Comparison of ENCODE assay signal across 13 mouse cellular contexts in genomic region chr14:102811022-102811421, GRCm38 (mm10).
DNase-seq lines count a peak whose midpoint lies in the region; ATAC-seq and TF ChIP-seq lines count a peak whose summit lies in the region.
"Had no signal": no experiment of that assay in that cellular context is flagged by ENCODE, and none has a peak within 500 bp of the region (broad histone marks: within the 10 kb centered on the region; RNA-seq: fewer than 3 reads in every experiment).

No protein-coding gene starts in this region.

- H3K27me3 ChIP-seq in embryonic facial prominence, embryonic 12.5 days = no peaks in the 10 kb centered on the region
- H3K27me3 ChIP-seq in embryonic facial prominence, embryonic 10.5 days (replicated peaks; ENCODE audit: low read depth, poor library complexity, severe bottlenecking) = no peaks in the 10 kb centered on the region
- no peaks in the 10 kb centered on the region for H3K27me3 ChIP-seq in kidney, postnatal 0 days (ENCODE audit: insufficient read depth, low read length)
- no peaks in the 10 kb centered on the region for H3K27me3 ChIP-seq in kidney, embryonic 14.5 days (ENCODE audit: control insufficient read depth, insufficient read depth, low read length)
- H3K27me3 ChIP-seq in midbrain, embryonic 15.5 days (replicated peaks) = no peaks in the 10 kb centered on the region
- H3K27me3 ChIP-seq: hindbrain, embryonic 15.5 days; megakaryocyte, embryonic 14.5 days; Patski had no signal

- peaks cover 18% of the 10 kb centered on the region for H3K4me1 ChIP-seq in embryonic facial prominence, embryonic 12.5 days
- peaks cover 12% of the 10 kb centered on the region for H3K4me1 ChIP-seq in embryonic facial prominence, embryonic 10.5 days
- H3K4me1 ChIP-seq in kidney, postnatal 0 days (replicated peaks; ENCODE audit: insufficient read depth, low read length) = no peaks in the 10 kb centered on the region
- no peaks in the 10 kb centered on the region for H3K4me1 ChIP-seq in kidney, embryonic 14.5 days (ENCODE audit: control insufficient read depth, insufficient read depth, low read length)
- no peaks in the 10 kb centered on the region for H3K4me1 ChIP-seq in midbrain, embryonic 15.5 days
- H3K4me1 ChIP-seq: hindbrain, embryonic 15.5 days had no signal

- 51% methylated on average over 5 of the region's 5 CpGs for WGBS in embryonic facial prominence, embryonic 12.5 days
- WGBS in embryonic facial prominence, embryonic 10.5 days = 63% methylated on average over 5 of the region's 5 CpGs
- 53% methylated on average over 5 of the region's 5 CpGs for WGBS in kidney, postnatal 0 days
- 57% methylated on average over 5 of the region's 5 CpGs for WGBS in kidney, embryonic 14.5 days
- 63% methylated on average over 5 of the region's 5 CpGs for WGBS in midbrain, embryonic 15.5 days

- H3K4me2 ChIP-seq in embryonic facial prominence, embryonic 12.5 days (replicated peaks) = 0 out of 2 replicates have a peak overlapping the region, but pooled peaks have one; percentile 7
- no peak overlapping the region for H3K4me2 ChIP-seq in kidney, postnatal 0 days (ENCODE audit: low read length)
- no peak overlapping the region for H3K4me2 ChIP-seq in kidney, embryonic 14.5 days (replicated peaks; ENCODE audit: low read depth, low read length)
- H3K4me2 ChIP-seq in midbrain, embryonic 15.5 days = no peak overlapping the region
- H3K4me2 ChIP-seq: hindbrain, embryonic 15.5 days had no signal

- H3K9me3 ChIP-seq in embryonic facial prominence, embryonic 12.5 days = no peaks in the 10 kb centered on the region
- H3K9me3 ChIP-seq in embryonic facial prominence, embryonic 10.5 days = no peaks in the 10 kb centered on the region
- no peaks in the 10 kb centered on the region for H3K9me3 ChIP-seq in kidney, postnatal 0 days (replicated peaks; ENCODE audit: low read length)
- H3K9me3 ChIP-seq in kidney, embryonic 14.5 days (ENCODE audit: control insufficient read depth, low read length) = no peaks in the 10 kb centered on the region
- H3K9me3 ChIP-seq in midbrain, embryonic 15.5 days = no peaks in the 10 kb centered on the region
- H3K9me3 ChIP-seq: hindbrain, embryonic 15.5 days; megakaryocyte, embryonic 14.5 days had no signal

- no peak overlapping the region for H3K9ac ChIP-seq in embryonic facial prominence, embryonic 12.5 days
- no peak overlapping the region for H3K9ac ChIP-seq in kidney, postnatal 0 days (ENCODE audit: low read depth, low read length)
- no peak overlapping the region for H3K9ac ChIP-seq in kidney, embryonic 14.5 days (ENCODE audit: low read depth, low read length)
- no peak overlapping the region for H3K9ac ChIP-seq in midbrain, embryonic 15.5 days
- H3K9ac ChIP-seq: hindbrain, embryonic 15.5 days had no signal

- no peaks in the 10 kb centered on the region for H3K36me3 ChIP-seq in embryonic facial prominence, embryonic 12.5 days
- H3K36me3 ChIP-seq in embryonic facial prominence, embryonic 10.5 days (replicated peaks) = no peaks in the 10 kb centered on the region
- H3K36me3 ChIP-seq in kidney, postnatal 0 days (ENCODE audit: insufficient read depth, low read length) = no peaks in the 10 kb centered on the region
- no peaks in the 10 kb centered on the region for H3K36me3 ChIP-seq in kidney, embryonic 14.5 days (ENCODE audit: control insufficient read depth, insufficient read depth, low read length)
- no peaks in the 10 kb centered on the region for H3K36me3 ChIP-seq in midbrain, embryonic 15.5 days (replicated peaks)
- H3K36me3 ChIP-seq: hindbrain, embryonic 15.5 days had no signal

- TF ChIP-seq CTCF in kidney, postnatal 0 days (IDR thresholded peaks at IDR 0.05; ENCODE audit: low read depth) = no peak

- no peak for DNase-seq in embryonic facial prominence, embryonic 10.5 days (ENCODE audit: low spot score)
- DNase-seq in kidney, postnatal 0 days (ENCODE audit: low spot score) = peak; percentile 22
- peak; percentile 17 for DNase-seq in induced T-regulatory cell, adult 2 months (ENCODE audit: low read depth)
- no peak for DNase-seq in thymus, postnatal 10 days (ENCODE audit: low spot score in 2 of 2)
- DNase-seq: cerebellum, adult 8-10 months; lung, adult 18-20 months had no signal

- no peak for ATAC-seq in embryonic facial prominence, embryonic 12.5 days (ENCODE audit: insufficient number of reproducible peaks, insufficient read depth, low FRiP score, low TSS enrichment)
- ATAC-seq in kidney, postnatal 0 days (replicated peaks; ENCODE audit: low FRiP score, low read depth) = no peak
- no peak for ATAC-seq in kidney, embryonic 14.5 days (ENCODE audit: low FRiP score, low TSS enrichment)
- ATAC-seq in megakaryocyte, adult 5-6 weeks (ENCODE audit: poor library complexity, severe bottlenecking) = peak; percentile 30
- no peak for ATAC-seq in midbrain, embryonic 15.5 days (replicated peaks)

- H3K4me3 ChIP-seq in embryonic facial prominence, embryonic 12.5 days = no peak overlapping the region
- H3K4me3 ChIP-seq in embryonic facial prominence, embryonic 10.5 days = no peak overlapping the region
- no peak overlapping the region for H3K4me3 ChIP-seq in kidney, postnatal 0 days (replicated peaks; ENCODE audit: low read depth, low read length)
- no peak overlapping the region for H3K4me3 ChIP-seq in kidney, embryonic 14.5 days (ENCODE audit: low read length)
- H3K4me3 ChIP-seq in midbrain, embryonic 15.5 days = no peak overlapping the region
- H3K4me3 ChIP-seq: hindbrain, embryonic 15.5 days had no signal

- peak overlapping the region; percentile 73 for H3K27ac ChIP-seq in embryonic facial prominence, embryonic 12.5 days
- no peak overlapping the region for H3K27ac ChIP-seq in embryonic facial prominence, embryonic 10.5 days (replicated peaks)
- no peak overlapping the region for H3K27ac ChIP-seq in kidney, postnatal 0 days
- H3K27ac ChIP-seq in kidney, embryonic 14.5 days (ENCODE audit: low read depth, low read length) = no peak overlapping the region
- H3K27ac ChIP-seq in midbrain, embryonic 15.5 days = no peak overlapping the region
- H3K27ac ChIP-seq: hindbrain, embryonic 15.5 days had no signal

Comparison
In these comparisons a context has a peak if more than half of its experiments do, and no peak if none do; other contexts are left out.
1. DNase-seq: peak in kidney, postnatal 0 days (single experiment) and induced T-regulatory cell, adult 2 months (single experiment); none in embryonic facial prominence, embryonic 10.5 days (single experiment) and thymus, postnatal 10 days (0 of 2).